Mouse (Mus musculus) hindbrain, embryonic 11.5 days (tissue): Measurements from ENCODE around the gene Efemp1. TPM values are rescaled to one million over a fixed set of nuclear protein-coding genes. Genes with fewer than 3 reads are reported as not detected.
A peak's percentile ranks its signal among the peaks of the same experiment; 100 is the strongest.

Experiments
- ATAC-seq: fragments of 200-750 bp; cut with Nextera tagmentation; 2 replicates; pipeline ENCODE4 v1.8.0; 2017; ENCODE audit warnings: mild to moderate bottlenecking, moderate TSS enrichment, moderate library complexity; ENCODE audit not compliant: low FRiP score
- DNase-seq: peaks from one replicate; pipeline ENCODE4 v3.0.0-alpha.2; 2015; ENCODE audit warnings: low spot score
- H3K27ac ChIP-seq: fragments of 300-500 bp; sonication (generic); 2 replicates; pipeline ENCODE4 v1.5.1; 2014; ENCODE audit warnings: mild to moderate bottlenecking, low read depth, low read length
- H3K27me3 ChIP-seq: fragments of 300-500 bp; sonication (generic); 2 replicates; pipeline ENCODE4 v1.6.1; 2014; ENCODE audit warnings: mild to moderate bottlenecking, low read length, moderate library complexity, mixed read lengths; ENCODE audit not compliant: control insufficient read depth, insufficient read depth
- H3K36me3 ChIP-seq: fragments of 300-500 bp; sonication (generic); 2 replicates; pipeline ENCODE4 v1.6.1; 2014; ENCODE audit warnings: mild to moderate bottlenecking, low read length, moderate library complexity, mixed read lengths; ENCODE audit not compliant: control insufficient read depth, insufficient read depth
- H3K4me1 ChIP-seq: fragments of 300-500 bp; sonication (generic); replicated peaks from 2 replicates; pipeline ENCODE4 v1.6.1; 2014; ENCODE audit warnings: low read length, mixed read lengths; ENCODE audit not compliant: control insufficient read depth, insufficient read depth
- H3K4me2 ChIP-seq: fragments of 300-500 bp; sonication (generic); replicated peaks from 2 replicates; pipeline ENCODE4 v1.6.1; 2014; ENCODE audit warnings: mild to moderate bottlenecking, low read depth, low read length
- H3K4me3 ChIP-seq: fragments of 300-500 bp; sonication (generic); 2 replicates; pipeline ENCODE4 v1.5.1; 2014; ENCODE audit warnings: low read depth, low read length
- H3K9ac ChIP-seq: fragments of 300-500 bp; sonication (generic); 2 replicates; pipeline ENCODE4 v1.6.1; 2014; ENCODE audit warnings: low read depth, low read length
- H3K9me3 ChIP-seq: fragments of 300-500 bp; sonication (generic); 2 replicates; pipeline ENCODE4 v1.6.1; 2016; ENCODE audit warnings: low read length; ENCODE audit not compliant: control insufficient read depth
- WGBS: fragments of 180-500 bp; shearing (Covaris S2); extraction: QIAGEN DNeasy Blood & Tissue Kit; methylation state at CpG from one replicate; pipeline ENCODE4 v1.1.7; 2014; 5-methylcytosine and 5-hydroxymethylcytosine counted together
- polyA plus RNA-seq: library from polyadenylated mRNA; unstranded; fragments of >200 nt; fragmentation: Nextera tagmentation; extraction: Ambion mirVana; gene quantifications from 2 replicates; pipeline ENCODE4 v1.2.1, GENCODE M21; 2014

Efemp1 gene
- polyA plus RNA-seq = 15.1 and 18.2 TPM in 2 replicates

- H3K9ac ChIP-seq = no peak within 1 kb of the TSS
- H3K27ac ChIP-seq = no peak within 1 kb of the TSS
- H3K27me3 ChIP-seq = peaks cover 3% of the 10 kb centered on the region; the same call in 1 of the 2 replicates
- H3K4me1 ChIP-seq = no peaks in the 10 kb centered on the region
- peak within 1 kb of the TSS; percentile 53 for H3K4me2 ChIP-seq
- DNase-seq (peak; percentile 51), ATAC-seq (peak; percentile 76; the same call in 1 of the 2 replicates)
- H3K9me3 ChIP-seq = no peaks in the 10 kb centered on the region
- H3K4me3 ChIP-seq = peak within 1 kb of the TSS; percentile 31
- under 1% methylated on average over 29 of the region's 30 CpGs for WGBS
- H3K36me3 ChIP-seq = no peaks in the 10 kb centered on the region
These were observed at the start of gene Efemp1 for GRCm38 (mm10) chr11:28853102-28853800. Gene Efemp1 (plus strand): TSS chr11:28853204.

GRCm38 (mm10) chr11:28808685-28809084, 44.3 kb upstream of the Efemp1 start:
- DNase-seq = peak; percentile 59
- ATAC-seq = no peak
- no peaks in the 10 kb centered on the region for H3K27me3 ChIP-seq
- H3K27ac ChIP-seq = no peak overlapping the region
- H3K4me2 ChIP-seq = no peak overlapping the region
- no peak overlapping the region for H3K4me3 ChIP-seq
- no peaks in the 10 kb centered on the region for H3K36me3 ChIP-seq
- H3K4me1 ChIP-seq = no peaks in the 10 kb centered on the region
- no peak overlapping the region for H3K9ac ChIP-seq
- H3K9me3 ChIP-seq = no peaks in the 10 kb centered on the region
- 64% methylated on average over 3 of the region's 3 CpGs for WGBS

GRCm38 (mm10) chr11:28811874-28812273, 41.1 kb upstream of the Efemp1 start:
- Histone ChIP-seq H3K4me2 (no peak overlapping the region), H3K4me3 (no peak overlapping the region), H3K27me3 (no peaks in the 10 kb centered on the region), H3K9ac (no peak overlapping the region), H3K27ac (no peak overlapping the region), H3K9me3 (no peaks in the 10 kb centered on the region), H3K4me1 (no peaks in the 10 kb centered on the region), H3K36me3 (no peaks in the 10 kb centered on the region)
- 76% methylated on average over 2 of the region's 2 CpGs for WGBS
- no peak for DNase-seq
- ATAC-seq = no peak

GRCm38 (mm10) chr11:28812564-28812963, 40.4 kb upstream of the Efemp1 start:
- Histone ChIP-seq H3K27ac (no peak overlapping the region), H3K4me1 (no peaks in the 10 kb centered on the region), H3K9me3 (no peaks in the 10 kb centered on the region), H3K4me3 (no peak overlapping the region), H3K9ac (no peak overlapping the region), H3K27me3 (no peaks in the 10 kb centered on the region), H3K4me2 (no peak overlapping the region), H3K36me3 (no peaks in the 10 kb centered on the region)
- no peak for ATAC-seq
- 64% methylated on average over 2 of the region's 2 CpGs for WGBS
- no peak for DNase-seq

GRCm38 (mm10) chr11:28817405-28817804, 35.6 kb upstream of the Efemp1 start:
- no peak for ATAC-seq
- WGBS = 92% methylated on average over 4 of the region's 4 CpGs
- no peaks in the 10 kb centered on the region for H3K9me3 ChIP-seq
- no peaks in the 10 kb centered on the region for H3K4me1 ChIP-seq
- no peak overlapping the region for H3K4me2 ChIP-seq
- no peak overlapping the region for H3K9ac ChIP-seq
- H3K36me3 ChIP-seq = no peaks in the 10 kb centered on the region
- no peak overlapping the region for H3K27ac ChIP-seq
- no peak overlapping the region for H3K4me3 ChIP-seq
- H3K27me3 ChIP-seq = no peaks in the 10 kb centered on the region
- no peak for DNase-seq

- H3K27ac ChIP-seq = no peak overlapping the region
- no peaks in the 10 kb centered on the region for H3K27me3 ChIP-seq
- H3K9me3 ChIP-seq = no peaks in the 10 kb centered on the region
- no peaks in the 10 kb centered on the region for H3K36me3 ChIP-seq
- ATAC-seq = no peak
- DNase-seq = no peak
- no peak overlapping the region for H3K4me3 ChIP-seq
- WGBS = 86% methylated on average over 2 of the region's 2 CpGs
- no peak overlapping the region for H3K4me2 ChIP-seq
- H3K4me1 ChIP-seq = no peaks in the 10 kb centered on the region
- H3K9ac ChIP-seq = no peak overlapping the region
These were observed 26.1 kb upstream of the Efemp1 start for GRCm38 (mm10) chr11:28826950-28827349.

- no peaks in the 10 kb centered on the region for H3K9me3 ChIP-seq
- ATAC-seq = no peak
- H3K27me3 ChIP-seq = no peaks in the 10 kb centered on the region
- DNase-seq = peak; percentile 10
- H3K36me3 ChIP-seq = no peaks in the 10 kb centered on the region
- no peak overlapping the region for H3K4me2 ChIP-seq
- H3K4me3 ChIP-seq = no peak overlapping the region
- H3K4me1 ChIP-seq = no peaks in the 10 kb centered on the region
- 55% methylated on average over 3 of the region's 3 CpGs for WGBS
- H3K9ac ChIP-seq = no peak overlapping the region
- no peak overlapping the region for H3K27ac ChIP-seq
These were observed 19.2 kb upstream of the Efemp1 start for GRCm38 (mm10) chr11:28833809-28834208.

GRCm38 (mm10) chr11:28835141-28835540, 17.9 kb upstream of the Efemp1 start:
- Histone ChIP-seq H3K4me2 (no peak overlapping the region), H3K9ac (no peak overlapping the region), H3K4me1 (no peaks in the 10 kb centered on the region), H3K36me3 (no peaks in the 10 kb centered on the region), H3K9me3 (no peaks in the 10 kb centered on the region), H3K27ac (no peak overlapping the region), H3K4me3 (no peak overlapping the region), H3K27me3 (no peaks in the 10 kb centered on the region)
- DNase-seq (no peak), ATAC-seq (no peak)

GRCm38 (mm10) chr11:28849841-28850240, 3.2 kb upstream of the Efemp1 start:
- no peak overlapping the region for H3K9ac ChIP-seq
- H3K4me3 ChIP-seq = no peak overlapping the region
- no peaks in the 10 kb centered on the region for H3K9me3 ChIP-seq
- no peaks in the 10 kb centered on the region for H3K4me1 ChIP-seq
- no peaks in the 10 kb centered on the region for H3K36me3 ChIP-seq
- DNase-seq = no peak
- H3K4me2 ChIP-seq = no peak overlapping the region
- H3K27ac ChIP-seq = no peak overlapping the region
- peaks cover 3% of the 10 kb centered on the region; the same call in 1 of the 2 replicates for H3K27me3 ChIP-seq
- ATAC-seq = no peak
